Mouse (Mus musculus) CH12F3 (cell line): ENCODE data around the gene Gm20388.

ENCODE experiments used
- in situ Hi-C: fragments of 300-500 bp; cut with MboI; formaldehyde crosslinking; loops from 2 replicates; pipeline ENCODE4 v1.14.3; 2020; ENCODE audit warnings: low sequenced_read_pairs

Gm20388 gene

DNA sequence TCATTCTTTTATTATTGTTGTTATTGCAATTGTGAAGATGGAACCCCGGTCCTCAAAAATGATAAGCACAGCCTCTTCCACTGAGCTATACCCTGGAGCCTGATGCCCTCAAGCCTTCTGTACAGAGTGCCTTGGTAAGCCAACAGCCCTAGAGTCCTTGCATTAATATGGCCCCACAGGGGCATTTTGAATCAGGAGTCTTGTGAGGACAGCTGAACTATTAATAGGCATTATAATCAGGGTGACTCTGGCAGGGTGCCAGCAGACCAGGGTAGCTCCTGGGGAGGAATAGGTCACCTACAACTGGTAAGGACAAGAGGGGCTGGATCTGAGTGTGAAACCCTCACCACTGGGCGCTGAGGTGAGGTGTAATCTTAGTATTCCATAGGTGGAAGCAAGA, 679.3 kb downstream of the Gm20388 start:
- in situ Hi-C loops = no loop called here

DNA sequence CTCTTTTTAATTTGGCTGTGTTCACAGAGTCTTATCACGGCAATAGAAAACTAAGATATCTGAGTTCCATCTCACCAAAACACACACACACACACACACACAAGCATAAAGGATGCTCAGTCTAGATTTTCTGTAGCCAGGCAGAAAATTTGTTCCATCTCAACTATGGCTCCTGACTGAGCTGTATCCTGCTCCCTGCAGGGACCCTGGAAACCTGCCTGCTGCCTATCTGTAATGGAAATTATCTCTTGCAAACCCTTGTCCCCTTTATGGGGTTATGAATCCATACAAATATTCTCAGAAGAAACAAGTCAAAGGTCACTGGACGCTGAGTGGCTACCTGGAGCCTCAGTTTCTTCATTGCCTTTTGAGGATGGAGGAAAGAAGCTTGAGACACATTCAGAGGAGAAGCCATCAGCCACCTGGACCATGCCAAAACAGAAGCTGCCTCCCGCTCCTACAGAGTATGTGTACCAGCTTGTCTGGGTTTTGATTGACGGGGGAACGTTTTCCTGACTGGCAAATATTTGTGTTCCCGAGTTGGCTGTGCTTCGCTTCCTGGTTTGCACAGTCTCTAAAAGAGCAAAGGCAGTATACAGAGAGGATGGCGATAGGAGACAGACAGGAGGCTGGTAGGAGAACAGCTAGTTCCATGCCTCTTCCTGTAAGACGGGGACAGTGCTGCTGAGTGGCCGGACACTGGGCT, 681.1 kb downstream of the Gm20388 start:
- in situ Hi-C loops = no loop called here

- in situ Hi-C loops = no loop called here
Measured at GRCm38 (mm10) chr8:120594571-120594970, 683.9 kb downstream of the Gm20388 start.

DNA sequence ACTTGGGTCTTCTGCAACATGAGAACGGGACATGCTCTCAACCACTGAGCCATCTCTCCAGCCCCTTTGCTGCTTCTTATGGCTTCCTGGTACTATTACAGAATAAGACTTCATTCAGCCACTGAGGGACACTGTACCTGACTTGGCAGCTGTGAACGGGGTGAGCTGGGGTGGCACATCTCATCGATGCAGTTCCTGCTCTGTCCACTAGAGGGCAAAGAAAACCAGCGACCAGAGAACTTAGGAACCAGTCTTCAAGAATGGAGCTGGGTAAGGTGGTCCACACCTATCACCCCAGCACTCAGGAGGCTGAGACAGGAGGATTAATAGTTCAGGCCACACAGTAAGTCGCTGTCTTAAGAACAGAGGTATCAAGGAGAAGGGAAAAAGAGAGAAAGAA, 685.3 kb downstream of the Gm20388 start:
- in situ Hi-C loops = no loop called here

DNA sequence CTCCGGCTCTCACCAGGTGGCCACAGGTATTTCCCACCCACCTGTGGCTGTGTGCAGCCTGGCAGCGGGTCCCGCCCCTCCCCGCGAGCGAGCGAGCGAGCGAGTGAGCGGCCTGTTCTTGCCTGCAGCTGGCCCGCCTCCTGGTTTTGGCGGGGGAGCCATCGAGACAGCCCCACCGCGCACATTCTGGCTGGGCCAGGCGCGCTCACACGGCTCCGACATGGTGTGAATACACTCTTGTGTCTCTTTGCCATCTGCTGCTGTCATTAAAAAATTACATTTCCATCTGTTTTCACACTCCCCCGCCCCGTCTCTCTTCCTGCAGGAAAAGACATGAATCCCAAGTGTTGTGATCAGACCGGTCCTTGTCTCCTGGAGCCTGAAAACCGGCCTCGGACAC, 687.9 kb downstream of the Gm20388 start:
- in situ Hi-C loops = no loop called here

DNA sequence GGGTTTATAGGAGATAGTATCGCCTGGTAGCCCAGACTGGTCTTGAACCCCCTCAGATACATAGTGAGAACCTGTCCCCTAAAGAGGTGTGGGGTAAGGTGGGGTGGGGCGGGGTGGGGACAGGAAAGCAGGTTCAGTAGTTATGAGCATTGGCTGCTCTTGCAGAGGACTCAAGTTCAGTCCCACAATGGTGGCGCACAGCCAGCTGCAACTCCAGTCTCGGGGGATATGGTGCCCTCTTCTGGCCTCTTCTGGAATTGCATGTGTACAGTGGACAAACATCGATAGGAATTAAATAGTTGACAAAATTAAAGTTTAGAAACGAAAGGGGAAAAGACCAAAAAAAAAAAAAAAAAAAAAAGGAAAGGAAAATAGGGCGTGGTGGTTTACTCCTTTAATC, 688.9 kb downstream of the Gm20388 start:
- in situ Hi-C loops = no loop called here

GRCm38 (mm10) chr8:120602672-120603071, 692.0 kb downstream of the Gm20388 start:
- in situ Hi-C loops = no loop called here

- in situ Hi-C loops = no loop called here
Measured at GRCm38 (mm10) chr8:120607460-120607859, 696.8 kb downstream of the Gm20388 start.

DNA sequence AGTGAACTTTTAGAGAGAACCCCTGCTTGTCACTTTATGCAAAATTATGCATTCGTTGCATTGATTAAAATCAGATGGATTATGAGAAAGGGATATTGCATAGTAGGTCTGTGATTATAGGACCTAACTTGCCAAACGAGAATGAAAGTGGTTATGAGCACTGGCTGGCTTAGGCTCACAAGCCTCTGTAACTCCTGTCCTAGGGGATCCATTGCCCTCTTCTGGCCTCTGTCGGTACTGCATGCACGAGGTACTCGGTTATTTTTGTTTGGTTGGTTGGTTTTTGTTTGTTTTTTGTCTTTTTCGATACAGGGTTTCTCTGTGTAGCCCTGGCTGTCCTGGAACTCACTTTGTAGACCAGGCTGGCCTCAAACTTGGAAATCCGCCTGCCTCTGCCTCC, 697.2 kb downstream of the Gm20388 start:
- in situ Hi-C loops = no loop called here

DNA sequence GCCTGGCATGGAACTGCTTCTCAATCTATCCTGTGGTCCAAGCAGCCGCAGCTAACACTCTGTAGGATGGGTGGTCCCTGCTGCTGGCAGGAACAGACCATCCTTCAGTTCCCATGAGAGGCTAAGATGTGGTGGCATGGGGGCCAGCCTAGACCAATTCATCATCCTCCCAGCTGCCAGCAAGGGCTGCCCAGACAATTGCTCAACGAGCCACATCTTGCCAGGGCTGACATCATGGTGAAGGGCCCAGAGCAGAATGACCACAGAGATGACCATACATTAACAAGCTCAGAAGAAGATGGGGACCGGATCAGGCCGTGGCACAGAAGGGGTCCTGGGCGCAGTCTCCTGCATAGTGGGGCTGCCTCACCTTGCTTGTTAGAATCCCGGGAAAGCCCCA, 700.2 kb downstream of the Gm20388 start:
- in situ Hi-C loops = no loop called here

DNA sequence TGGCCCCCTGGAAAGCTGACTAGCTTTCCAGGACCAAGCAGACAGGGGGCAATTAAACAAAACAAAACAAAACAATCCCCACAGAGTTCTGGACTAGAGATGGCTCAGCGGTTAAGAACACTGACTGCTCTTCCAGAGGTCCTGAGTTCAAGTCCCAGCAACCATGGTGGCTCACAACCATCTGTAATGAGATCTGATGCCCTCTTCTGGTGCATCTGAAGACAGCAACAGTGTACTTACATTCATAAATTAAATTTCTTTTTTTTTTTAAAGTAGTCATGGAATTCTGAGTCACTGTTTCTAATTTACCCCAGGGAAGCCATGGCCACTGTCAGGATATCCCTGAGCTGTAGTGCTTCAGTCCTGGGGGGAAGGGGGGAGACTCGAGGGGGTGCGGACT, 703.9 kb downstream of the Gm20388 start:
- in situ Hi-C loops = no loop called here

GRCm38 (mm10) chr8:120616663-120617626, 706.3 kb downstream of the Gm20388 start:
- in situ Hi-C loops = no loop called here

GRCm38 (mm10) chr8:120618110-120618509, 707.5 kb downstream of the Gm20388 start:
- in situ Hi-C loops = no loop called here

DNA sequence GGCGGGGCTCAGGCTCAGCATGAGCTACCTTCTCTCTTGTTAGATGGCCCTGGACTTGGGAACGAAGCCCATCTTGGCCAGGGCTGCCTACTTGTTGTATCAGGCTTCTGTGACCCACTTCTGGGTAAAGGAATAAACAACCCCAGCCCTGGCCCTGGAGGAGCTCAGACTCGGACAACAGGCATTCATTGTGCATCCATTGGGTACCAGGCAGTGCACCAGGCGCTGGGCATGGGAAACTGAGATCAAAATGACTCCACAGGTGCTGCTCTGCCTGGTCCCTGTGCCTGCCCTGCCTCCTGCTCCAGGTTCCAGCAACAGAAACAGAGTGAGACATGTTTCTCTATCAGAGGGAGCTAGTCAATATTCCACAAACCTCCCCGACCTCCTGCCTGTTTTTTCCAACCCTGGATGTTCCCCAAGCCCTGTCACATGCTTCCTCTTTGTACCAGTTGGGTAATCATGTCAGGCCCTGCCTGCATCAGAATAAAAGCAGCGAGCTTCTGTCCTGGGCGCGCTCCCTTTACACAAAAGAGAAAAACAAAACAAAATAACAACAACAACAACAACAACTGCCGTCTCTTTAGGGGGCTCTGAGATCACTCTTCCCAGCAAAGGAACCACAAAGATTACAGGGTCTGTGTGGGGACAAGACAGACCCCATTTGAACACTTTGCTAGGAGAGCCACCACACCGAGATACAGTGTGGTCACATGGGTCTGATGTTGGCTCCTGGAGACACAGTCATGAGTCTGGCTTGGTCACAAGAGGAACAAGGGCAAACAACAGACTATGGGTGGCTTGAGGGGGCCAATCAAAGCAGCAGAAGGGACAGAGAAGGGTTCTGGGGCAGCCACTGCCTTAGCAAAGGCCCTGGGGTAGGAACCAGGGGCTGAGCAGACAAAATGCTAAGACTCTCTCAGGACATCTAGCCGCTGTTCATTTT, 708.9 kb downstream of the Gm20388 start:
- in situ Hi-C loops = no loop called here

DNA sequence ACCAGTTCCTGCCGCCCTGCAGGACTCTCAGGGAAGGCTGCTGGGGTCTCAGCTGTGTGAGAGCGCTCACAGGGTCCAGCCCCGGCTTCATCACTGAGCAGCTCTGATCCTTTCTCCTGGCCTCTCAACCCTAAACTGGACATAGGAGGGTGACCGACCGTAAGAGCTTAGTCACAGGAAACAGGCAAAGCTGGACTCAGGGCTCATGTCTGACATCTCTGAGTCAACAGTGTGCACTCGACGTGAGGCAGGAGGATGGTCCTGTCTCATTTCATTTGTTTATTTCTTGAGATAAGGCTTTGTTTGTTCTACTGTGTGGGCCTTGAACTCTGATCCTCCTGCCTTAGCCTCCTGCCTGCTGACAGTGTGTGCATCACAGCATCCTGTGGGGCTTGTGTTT, 709.8 kb downstream of the Gm20388 start:
- in situ Hi-C loops = no loop called here

DNA sequence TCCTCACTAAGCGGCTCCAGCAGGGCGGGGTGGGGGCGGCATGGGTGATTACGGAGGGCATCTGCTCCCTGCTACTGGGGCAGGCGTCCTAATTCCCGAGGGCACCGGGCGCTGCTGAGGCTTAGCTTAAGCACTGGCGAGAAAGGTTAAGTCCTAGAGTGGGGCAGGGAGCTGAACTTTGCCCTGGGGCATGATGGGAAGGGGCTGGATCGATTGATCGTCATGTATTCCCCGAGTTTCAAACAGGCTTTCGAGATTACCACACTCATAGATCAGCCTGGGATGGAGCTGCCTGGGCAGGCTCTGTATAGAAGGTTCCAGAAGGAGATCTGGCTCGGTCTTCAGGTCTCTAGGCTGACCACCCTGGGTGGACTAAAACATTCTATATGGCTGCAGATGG, 711.5 kb downstream of the Gm20388 start:
- in situ Hi-C loops = no loop called here

GRCm38 (mm10) chr8:120623608-120624007, 713.0 kb downstream of the Gm20388 start:
- in situ Hi-C loops = no loop called here

- in situ Hi-C loops = no loop called here
Measured at GRCm38 (mm10) chr8:120626461-120626860, 715.8 kb downstream of the Gm20388 start.

DNA sequence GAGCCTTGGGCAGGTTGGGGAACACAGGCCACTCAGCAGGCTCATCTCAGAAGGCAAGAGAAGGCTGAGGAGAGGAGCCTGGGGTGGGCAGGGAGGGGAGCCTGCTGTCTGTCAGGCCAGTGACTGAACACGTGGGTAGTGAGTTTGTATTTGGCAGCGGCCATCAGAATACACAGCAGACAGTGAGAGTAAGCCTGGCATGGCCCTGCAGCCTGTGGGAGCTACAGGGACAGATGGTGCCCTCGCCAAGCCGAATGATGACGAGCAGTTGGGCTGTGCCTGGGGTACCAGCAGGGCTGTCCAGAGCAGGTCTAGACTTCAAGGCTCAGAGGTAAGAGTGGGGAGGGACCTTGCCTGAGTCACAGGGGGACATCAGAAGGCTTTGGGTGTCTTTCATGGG, 716.7 kb downstream of the Gm20388 start:
- in situ Hi-C loops = no loop called here

GRCm38 (mm10) chr8:120630031-120630430, 719.4 kb downstream of the Gm20388 start:
- in situ Hi-C loops = no loop called here

DNA sequence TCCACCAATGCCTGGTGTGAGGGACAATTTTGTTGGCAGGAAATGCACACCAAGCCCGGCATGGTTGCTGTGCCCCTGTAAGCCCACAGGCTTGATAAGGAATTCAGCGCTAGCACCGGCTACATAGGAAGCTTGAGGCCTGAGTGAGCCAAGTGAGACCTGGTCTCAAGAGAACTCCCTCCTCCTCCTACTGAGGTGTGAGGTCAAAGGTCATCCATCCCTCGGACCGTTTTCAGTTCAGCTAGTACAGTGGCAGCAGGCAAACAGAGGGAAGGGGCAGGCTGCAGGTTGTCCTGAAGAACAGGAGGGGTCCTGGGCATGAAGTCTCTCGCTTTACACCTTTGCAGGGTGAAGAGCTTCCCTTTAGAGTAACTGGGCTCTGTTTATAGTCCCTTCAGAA, 720.2 kb downstream of the Gm20388 start:
- in situ Hi-C loops = no loop called here
